Mouse (Mus musculus) CD4-positive, CD25-positive, alpha-beta regulatory T cell, adult 4 months (primary cell): ENCODE data around the gene Adipor1. TPM values are rescaled to one million over a fixed set of nuclear protein-coding genes. Genes with fewer than 3 reads are reported as not detected.

Source experiments
- polyA plus RNA-seq, 2 experiments: library from polyadenylated mRNA; unstranded; fragments of 100-300 nt; shearing (Covaris generic); gene quantifications; one replicate each; pipeline ENCODE4 v1.2.1; 2017

The Adipor1 gene
- polyA plus RNA-seq, 2 experiments from 2014 or later: 26.7 to 30.7 TPM

Other genes with a start within 250 kb of the Adipor1 start
- under 1 TPM; 0.51 to 0.94 TPM for gene Chil1, start 233.2 kb upstream of the Adipor1 start, polyA plus RNA-seq
- not detected for gene Mybph, start 221.9 kb upstream of the Adipor1 start, polyA plus RNA-seq
- gene Adora1, start 179.9 kb upstream of the Adipor1 start, polyA plus RNA-seq: under 1 TPM in 1 of 2 experiments, not detected in 1; 0.26 TPM
- not detected for gene Myog, start 125.4 kb upstream of the Adipor1 start, polyA plus RNA-seq
- under 1 TPM in 1 of 2 experiments, not detected in 1; 0.20 TPM for gene Ppfia4, start 82.5 kb upstream of the Adipor1 start, polyA plus RNA-seq
- gene Tmem183a, start 53.4 kb upstream of the Adipor1 start, polyA plus RNA-seq: 10 to 100 TPM; 20.3 to 23.8 TPM
- gene 4933406M09Rik, start 29.4 kb upstream of the Adipor1 start, polyA plus RNA-seq: not detected
- gene Cyb5r1, start 9.8 kb upstream of the Adipor1 start, polyA plus RNA-seq: 10 to 100 TPM; 20.9 to 26.2 TPM
- 10 to 100 TPM; 13.7 to 15.8 TPM for gene Klhl12, start 40.2 kb downstream of the Adipor1 start, polyA plus RNA-seq
- 10 to 100 TPM; 45.5 to 47.1 TPM for gene Rabif, start 79.3 kb downstream of the Adipor1 start, polyA plus RNA-seq
- gene Mgat4e, start 134.3 kb downstream of the Adipor1 start, polyA plus RNA-seq: not detected
- gene Kdm5b, start 144.8 kb downstream of the Adipor1 start, polyA plus RNA-seq: 10 to 100 TPM; 15.5 to 18.1 TPM
- gene Syt2, start 231.3 kb downstream of the Adipor1 start, polyA plus RNA-seq: under 1 TPM; 0.13 to 0.33 TPM